Mouse (Mus musculus) stomach, adult 2 months (tissue): Measurements from ENCODE around the gene Plin1. TPM values are rescaled to one million over a fixed set of nuclear protein-coding genes. Genes with fewer than 3 reads are reported as not detected.

ENCODE experiments used
- polyA plus RNA-seq: library from polyadenylated mRNA; depleted of rRNA; stranded (reverse); fragments of >200 nt; gene quantifications from 2 replicates; pipeline ENCODE4 v1.2.3, GENCODE M21; 2012; rRNA removed

Plin1 gene
- polyA plus RNA-seq = 7.0 and 11.7 TPM in 2 replicates

DNA sequence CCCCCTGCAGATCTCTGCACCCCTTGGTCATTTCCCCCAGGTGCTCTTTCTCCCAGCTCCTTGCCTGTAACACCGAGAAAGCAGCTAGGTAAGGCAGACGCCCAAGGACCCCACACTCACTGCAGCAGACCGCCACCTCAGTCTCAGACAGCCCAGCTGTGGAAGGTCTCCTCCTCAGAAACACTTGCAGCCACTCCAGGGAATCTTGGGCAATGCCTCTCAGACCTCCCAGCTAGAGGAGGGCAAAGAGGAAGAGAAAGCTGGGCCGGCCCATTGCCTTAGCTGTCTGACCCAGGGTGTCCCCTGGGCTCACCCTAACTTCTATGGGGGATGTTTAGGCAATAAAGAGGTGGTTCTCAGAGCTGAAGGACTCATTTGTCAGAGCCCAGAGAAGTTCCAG lies at the start of gene Plin1:
Plin1 (minus strand) TSS at position 282 of the 400 bp plus-strand sequence.

DNA sequence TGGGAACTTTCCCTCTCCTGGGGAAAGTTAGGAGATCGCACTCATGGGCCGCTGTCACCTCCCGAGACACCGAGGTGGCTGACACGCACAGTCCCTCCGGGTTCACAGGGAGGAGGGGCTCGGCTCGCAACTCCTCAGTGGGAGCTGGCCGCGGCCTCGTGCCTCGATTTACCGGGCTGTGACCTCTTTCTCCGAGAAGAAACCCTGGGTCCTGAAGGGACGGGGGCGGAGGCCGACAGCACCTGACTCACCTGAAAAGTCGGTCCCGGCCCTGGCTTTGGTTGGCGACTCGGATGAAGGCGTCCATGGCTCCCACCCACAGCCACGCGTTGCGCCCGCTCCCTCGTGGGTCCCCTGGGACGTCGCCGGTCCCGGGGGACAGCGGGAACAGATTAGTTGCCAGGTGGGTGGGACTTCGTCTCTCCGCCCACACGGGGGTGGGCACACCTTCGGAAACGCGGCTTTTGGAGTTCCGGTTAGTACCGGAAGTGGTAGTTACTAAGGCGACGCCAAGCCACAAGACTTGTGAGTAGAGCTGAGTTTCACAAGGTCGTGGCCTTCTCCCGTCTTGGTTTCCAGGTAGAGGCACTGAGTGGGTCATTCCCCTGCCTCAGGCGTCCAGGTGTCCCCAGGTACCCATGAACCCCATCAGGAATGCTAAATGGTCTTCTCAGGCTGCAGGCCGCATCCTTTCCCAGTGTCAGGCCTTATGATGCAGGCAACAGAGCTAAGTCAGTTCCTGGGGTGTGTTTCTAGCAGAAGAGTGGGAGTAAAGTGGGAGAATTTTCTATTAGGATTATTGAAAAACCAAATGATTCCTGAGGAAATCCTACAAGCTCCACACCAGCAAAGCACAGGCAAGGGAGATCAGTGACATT lies 10.2 kb upstream of the Plin1 start, which contains the start of the genes Pex11a and Wdr93:
Pex11a (minus strand) TSS at position 473 of the 878 bp plus-strand sequence.
Wdr93 (plus strand) TSS at position 505 of the 878 bp plus-strand sequence.

GRCm38 (mm10) chr7:79715187-79715981 lies 17.3 kb downstream of the Plin1 start, which contains the start of gene Kif7:
Kif7 (minus strand) TSS chr7:79715720.

Other genes with a start within 250 kb of the Plin1 start
- gene Rhcg, start 115.2 kb downstream of the Plin1 start, polyA plus RNA-seq = 0.14 TPM in 1 of 2 replicates, not detected in the other
- gene Ticrr, start 72.7 kb downstream of the Plin1 start, polyA plus RNA-seq = 0.35 and 0.48 TPM in 2 replicates
- 0.94 and 0.96 TPM in 2 replicates for gene Kif7, start 17.2 kb downstream of the Plin1 start, polyA plus RNA-seq
- gene Pex11a, start 10.2 kb upstream of the Plin1 start, polyA plus RNA-seq = 5.8 and 6.7 TPM in 2 replicates
- 0.04 and 0.30 TPM in 2 replicates for gene Wdr93, start 10.3 kb upstream of the Plin1 start, polyA plus RNA-seq
- 0.40 and 1.3 TPM in 2 replicates for gene Mesp1, start 60.9 kb upstream of the Plin1 start, polyA plus RNA-seq
- gene Mesp2, start 77.8 kb upstream of the Plin1 start, polyA plus RNA-seq = 2.2 and 2.5 TPM in 2 replicates
- 86.7 and 119 TPM in 2 replicates for gene Anpep, start 128.2 kb upstream of the Plin1 start, polyA plus RNA-seq
- gene Ap3s2, start 187.7 kb upstream of the Plin1 start, polyA plus RNA-seq = 6.0 and 6.6 TPM in 2 replicates
- 6.4 and 7.7 TPM in 2 replicates for gene Arpin, start 202.5 kb upstream of the Plin1 start, polyA plus RNA-seq